In the genomic region with DNA sequence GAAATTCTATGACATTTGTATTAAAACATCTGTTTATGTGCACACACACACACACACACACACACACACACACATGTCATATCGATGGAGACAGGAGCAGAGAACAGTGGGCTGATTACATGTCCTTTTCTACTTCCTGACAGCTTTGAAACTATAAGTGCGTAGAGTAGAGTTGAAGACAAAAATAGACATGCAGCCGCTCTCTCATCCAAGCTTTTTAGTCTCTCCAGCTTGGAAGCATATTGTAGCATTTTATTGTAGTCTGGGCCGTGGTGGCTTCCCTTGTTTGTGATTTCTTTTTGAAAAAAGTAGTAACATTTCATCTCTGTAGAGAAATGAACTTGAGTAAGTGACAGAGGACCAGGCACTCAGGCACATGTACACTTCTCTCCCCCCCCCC, we compare ENCODE assay signal across 28 mouse cellular contexts.
DNase-seq lines count a peak whose midpoint lies in the region; ATAC-seq and TF ChIP-seq lines count a peak whose summit lies in the region.
"Had no signal": no experiment of that assay in that cellular context is flagged by ENCODE, and none has a peak within 500 bp of the region (broad histone marks: within the 10 kb centered on the region; RNA-seq: fewer than 3 reads in every experiment).

No protein-coding gene starts in this region.

- H3K36me3 ChIP-seq in forebrain, postnatal 0 days (ENCODE audit: insufficient read depth), result no peaks in the 10 kb centered on the region
- no peaks in the 10 kb centered on the region for H3K36me3 ChIP-seq in forebrain, embryonic 12.5 days (replicated peaks)
- H3K36me3 ChIP-seq in heart, embryonic 16.5 days (ENCODE audit: control insufficient read depth, insufficient read depth), result no peaks in the 10 kb centered on the region
- H3K36me3 ChIP-seq: embryonic facial prominence, embryonic 13.5 days; embryonic facial prominence, embryonic 15.5 days; forebrain, embryonic 10.5 days; forebrain, embryonic 15.5 days; G1E had no signal

- peak; percentile 62 for ATAC-seq in forebrain, postnatal 0 days
- no peak for ATAC-seq in forebrain, embryonic 12.5 days (ENCODE audit: low FRiP score)
- peak; percentile 37; the same call in 1 of the 2 replicates for ATAC-seq in heart, embryonic 16.5 days (replicated peaks; ENCODE audit: extremely low read depth, insufficient read depth, low FRiP score)
- ATAC-seq: activated CD4-positive, CD25-positive, alpha-beta regulatory T cell, adult 4 months; CD4-positive, CD25-positive, alpha-beta regulatory T cell, adult 4 months; forebrain, embryonic 13.5 days; forebrain, embryonic 15.5 days; Patski had no signal

- no peak for TF ChIP-seq CTCF in forebrain, postnatal 0 days (IDR thresholded peaks at IDR 0.05; ENCODE audit: low read depth)

- H3K4me2 ChIP-seq in forebrain, postnatal 0 days (ENCODE audit: low read depth), result no peak overlapping the region
- H3K4me2 ChIP-seq in forebrain, embryonic 12.5 days, result no peak overlapping the region
- no peak overlapping the region for H3K4me2 ChIP-seq in heart, embryonic 16.5 days (ENCODE audit: low read depth, low read length)
- H3K4me2 ChIP-seq: embryonic facial prominence, embryonic 13.5 days; embryonic facial prominence, embryonic 15.5 days; forebrain, embryonic 13.5 days; forebrain, embryonic 15.5 days had no signal

- no peak overlapping the region for H3K4me3 ChIP-seq in forebrain, postnatal 0 days (ENCODE audit: low read depth, low read length)
- H3K4me3 ChIP-seq in forebrain, embryonic 12.5 days (replicated peaks), result no peak overlapping the region
- no peak overlapping the region for H3K4me3 ChIP-seq in heart, embryonic 16.5 days (ENCODE audit: low read length)
- H3K4me3 ChIP-seq: embryonic facial prominence, embryonic 13.5 days; embryonic facial prominence, embryonic 15.5 days; erythroblast, embryonic 14.5 days; forebrain, embryonic 10.5 days; forebrain, embryonic 13.5 days; forebrain, embryonic 15.5 days had no signal

- H3K27me3 ChIP-seq in forebrain, postnatal 0 days (ENCODE audit: insufficient read depth, low read length), result no peaks in the 10 kb centered on the region
- no peaks in the 10 kb centered on the region for H3K27me3 ChIP-seq in forebrain, embryonic 12.5 days
- H3K27me3 ChIP-seq in heart, embryonic 16.5 days (ENCODE audit: control insufficient read depth, insufficient read depth, low read length), result no peaks in the 10 kb centered on the region
- H3K27me3 ChIP-seq: CH12.LX; embryonic facial prominence, embryonic 13.5 days; embryonic facial prominence, embryonic 15.5 days; forebrain, embryonic 13.5 days; forebrain, embryonic 15.5 days; Patski had no signal

- DNase-seq in forebrain, postnatal 0 days, result peak; percentile 48
- DNase-seq in heart, postnatal 4 days, result no peak
- peak; percentile 14 for DNase-seq in layer of hippocampus, adult 9-11 months
- no peak for DNase-seq in layer of hippocampus, adult 8-10 months (ENCODE audit: low spot score in 2 of 2)
- DNase-seq: adrenal gland, adult 8-10 months; adrenal gland, postnatal 14 days; adrenal gland, postnatal 36 days; B cell, adult 2 months; cerebellum, adult 11 months; cerebellum, adult 18-20 months; cerebellum, adult 8-10 months; cerebellum, adult 9-11 months; cerebellum, postnatal 14 days; cerebellum, postnatal 36 days; embryo, embryonic 11 days had no signal

- no peaks in the 10 kb centered on the region for H3K9me3 ChIP-seq in forebrain, postnatal 0 days (ENCODE audit: low read length)
- H3K9me3 ChIP-seq in forebrain, embryonic 12.5 days, result no peaks in the 10 kb centered on the region
- no peaks in the 10 kb centered on the region for H3K9me3 ChIP-seq in heart, embryonic 16.5 days (replicated peaks; ENCODE audit: control insufficient read depth, low read length)
- H3K9me3 ChIP-seq: embryonic facial prominence, embryonic 13.5 days; embryonic facial prominence, embryonic 15.5 days; forebrain, embryonic 10.5 days; forebrain, embryonic 13.5 days; forebrain, embryonic 15.5 days had no signal

- peaks cover 11% of the 10 kb centered on the region; the same call in 1 of the 2 replicates for H3K4me1 ChIP-seq in forebrain, postnatal 0 days (ENCODE audit: insufficient read depth)
- peaks cover 7% of the 10 kb centered on the region; the same call in 1 of the 2 replicates for H3K4me1 ChIP-seq in forebrain, embryonic 12.5 days
- H3K4me1 ChIP-seq in heart, embryonic 16.5 days (ENCODE audit: control insufficient read depth, insufficient read depth, low read length), result no peaks in the 10 kb centered on the region
- H3K4me1 ChIP-seq: embryonic facial prominence, embryonic 13.5 days; embryonic facial prominence, embryonic 15.5 days; forebrain, embryonic 10.5 days had no signal

- H3K9ac ChIP-seq in forebrain, postnatal 0 days, result no peak overlapping the region
- no peak overlapping the region for H3K9ac ChIP-seq in forebrain, embryonic 12.5 days
- H3K9ac ChIP-seq in heart, embryonic 16.5 days (ENCODE audit: low read length), result no peak overlapping the region
- H3K9ac ChIP-seq: embryonic facial prominence, embryonic 13.5 days; embryonic facial prominence, embryonic 15.5 days; forebrain, embryonic 13.5 days; forebrain, embryonic 15.5 days had no signal

- 60% methylated on average over 4 of the region's 4 CpGs for WGBS in forebrain, postnatal 0 days
- 84% methylated on average over 4 of the region's 4 CpGs for WGBS in forebrain, embryonic 12.5 days
- WGBS in heart, embryonic 16.5 days, result 41% methylated on average over 4 of the region's 4 CpGs

- no peak overlapping the region for H3K27ac ChIP-seq in forebrain, postnatal 0 days (ENCODE audit: low read depth, low read length)
- H3K27ac ChIP-seq in forebrain, embryonic 12.5 days, result no peak overlapping the region
- no peak overlapping the region for H3K27ac ChIP-seq in heart, embryonic 16.5 days (ENCODE audit: low read length)
- H3K27ac ChIP-seq: embryonic facial prominence, embryonic 13.5 days; embryonic facial prominence, embryonic 15.5 days; forebrain, embryonic 10.5 days; forebrain, embryonic 13.5 days; forebrain, embryonic 15.5 days had no signal

Comparison
In these comparisons a context has a peak if more than half of its experiments do, and no peak if none do; other contexts are left out.
1. DNase-seq: peak in forebrain, postnatal 0 days (single experiment) and layer of hippocampus, adult 9-11 months (single experiment); none in heart, postnatal 4 days (single experiment) and layer of hippocampus, adult 8-10 months (0 of 2).